Mouse (Mus musculus): Measurements from ENCODE around the gene Ubp1.

Gene Ubp1

GRCm38 (mm10) chr9:113929676-113930075, 1.1 kb upstream of the Ubp1 start:
- Histone ChIP-seq H3K36me3 (ENCODE audit: insufficient read depth, low read length) (peaks cover 5% of the 10 kb centered on the region; the same call in 1 of the 2 replicates), H3K4me3 (replicated peaks; ENCODE audit: low read length) (peak overlapping the region; percentile 93), H3K4me1 (replicated peaks; ENCODE audit: low read depth, low read length) (peaks cover 37% of the 10 kb centered on the region), H3K9me3 (ENCODE audit: low read length) (no peaks in the 10 kb centered on the region), H3K27me3 (ENCODE audit: insufficient read depth, low read length) (0 out of 2 replicates have a peak, but pooled peaks cover 5% of the 10 kb centered on the region)
- no peak for TF ChIP-seq NANOG (IDR thresholded peaks at IDR 0.05; ENCODE audit: borderline replicate concordance, low read length)
- TF ChIP-seq POU5F1 (IDR thresholded peaks at IDR 0.05; ENCODE audit: borderline replicate concordance, low read length) = no peak
- no peak for TF ChIP-seq CTCF (conservative IDR thresholded peaks at IDR 0.05; ENCODE audit: low read length)

- peaks cover 5% of the 10 kb centered on the region; the same call in 1 of the 2 replicates for H3K36me3 ChIP-seq (ENCODE audit: insufficient read depth, low read length)
- 0 out of 2 replicates have a peak, but pooled peaks cover 5% of the 10 kb centered on the region for H3K27me3 ChIP-seq (ENCODE audit: insufficient read depth, low read length)
These were observed 803 bp downstream of the Ubp1 start for GRCm38 (mm10) chr9:113931375-113932099.

GRCm38 (mm10) chr9:113932100-113932470, 1.4 kb downstream of the Ubp1 start:
- Histone ChIP-seq H3K27me3 (ENCODE audit: insufficient read depth, low read length) (0 out of 2 replicates have a peak, but pooled peaks cover 5% of the 10 kb centered on the region), H3K4me3 (replicated peaks; ENCODE audit: low read length) (peak overlapping the region; percentile 93), H3K4me1 (replicated peaks; ENCODE audit: low read depth, low read length) (peaks cover 58% of the 10 kb centered on the region), H3K9me3 (ENCODE audit: low read length) (no peaks in the 10 kb centered on the region), H3K36me3 (ENCODE audit: insufficient read depth, low read length) (peaks cover 9% of the 10 kb centered on the region; the same call in 1 of the 2 replicates)
- TF ChIP-seq POU5F1 (IDR thresholded peaks at IDR 0.05; ENCODE audit: borderline replicate concordance, low read length) (no peak), CTCF (conservative IDR thresholded peaks at IDR 0.05; ENCODE audit: low read length) (no peak), NANOG (IDR thresholded peaks at IDR 0.05; ENCODE audit: borderline replicate concordance, low read length) (no peak)

More at GRCm38 (mm10) chr9:113931375-113932099, 803 bp downstream of the Ubp1 start:
- Histone ChIP-seq H3K4me1 (replicated peaks; ENCODE audit: low read depth, low read length) (peaks cover 54% of the 10 kb centered on the region), H3K4me3 (replicated peaks; ENCODE audit: low read length) (peak overlapping the region; percentile 93), H3K9me3 (ENCODE audit: low read length) (no peaks in the 10 kb centered on the region)
- TF ChIP-seq NANOG (IDR thresholded peaks at IDR 0.05; ENCODE audit: borderline replicate concordance, low read length) = no peak
- TF ChIP-seq POU5F1 (IDR thresholded peaks at IDR 0.05; ENCODE audit: borderline replicate concordance, low read length) = no peak
- no peak for TF ChIP-seq CTCF (conservative IDR thresholded peaks at IDR 0.05; ENCODE audit: low read length)

GRCm38 (mm10) chr9:113932501-113932900, 1.8 kb downstream of the Ubp1 start:
- Histone ChIP-seq H3K9me3 (ENCODE audit: low read length) (no peaks in the 10 kb centered on the region), H3K4me1 (replicated peaks; ENCODE audit: low read depth, low read length) (peaks cover 61% of the 10 kb centered on the region), H3K27me3 (ENCODE audit: insufficient read depth, low read length) (0 out of 2 replicates have a peak, but pooled peaks cover 1% of the 10 kb centered on the region), H3K4me3 (replicated peaks; ENCODE audit: low read length) (peak overlapping the region; percentile 93), H3K36me3 (ENCODE audit: insufficient read depth, low read length) (peaks cover 9% of the 10 kb centered on the region; the same call in 1 of the 2 replicates)
- no peak for TF ChIP-seq POU5F1 (IDR thresholded peaks at IDR 0.05; ENCODE audit: borderline replicate concordance, low read length)
- TF ChIP-seq NANOG (IDR thresholded peaks at IDR 0.05; ENCODE audit: borderline replicate concordance, low read length) = no peak
- TF ChIP-seq CTCF (conservative IDR thresholded peaks at IDR 0.05; ENCODE audit: low read length) = no peak

GRCm38 (mm10) chr9:113935638-113936037, 4.9 kb downstream of the Ubp1 start:
- H3K9me3 ChIP-seq (ENCODE audit: low read length) = no peaks in the 10 kb centered on the region
- H3K4me1 ChIP-seq (replicated peaks; ENCODE audit: low read depth, low read length) = peaks cover 79% of the 10 kb centered on the region
- H3K36me3 ChIP-seq (ENCODE audit: insufficient read depth, low read length) = peaks cover 27% of the 10 kb centered on the region
- TF ChIP-seq NANOG (IDR thresholded peaks at IDR 0.05; ENCODE audit: borderline replicate concordance, low read length) = no peak
- TF ChIP-seq CTCF (conservative IDR thresholded peaks at IDR 0.05; ENCODE audit: low read length) = no peak
- TF ChIP-seq POU5F1 (IDR thresholded peaks at IDR 0.05; ENCODE audit: borderline replicate concordance, low read length) = no peak
- H3K4me3 ChIP-seq (replicated peaks; ENCODE audit: low read length) = no peak overlapping the region
- no peaks in the 10 kb centered on the region for H3K27me3 ChIP-seq (ENCODE audit: insufficient read depth, low read length)

- H3K36me3 ChIP-seq (ENCODE audit: insufficient read depth, low read length) = peaks cover 29% of the 10 kb centered on the region
- no peak for TF ChIP-seq POU5F1 (IDR thresholded peaks at IDR 0.05; ENCODE audit: borderline replicate concordance, low read length)
- H3K4me1 ChIP-seq (replicated peaks; ENCODE audit: low read depth, low read length) = peaks cover 85% of the 10 kb centered on the region
- no peaks in the 10 kb centered on the region for H3K9me3 ChIP-seq (ENCODE audit: low read length)
- no peaks in the 10 kb centered on the region for H3K27me3 ChIP-seq (ENCODE audit: insufficient read depth, low read length)
- no peak overlapping the region for H3K4me3 ChIP-seq (replicated peaks; ENCODE audit: low read length)
These were observed 8.5 kb downstream of the Ubp1 start for GRCm38 (mm10) chr9:113939063-113939850.

- no peak overlapping the region for H3K4me3 ChIP-seq (replicated peaks; ENCODE audit: low read length)
- TF ChIP-seq CTCF (conservative IDR thresholded peaks at IDR 0.05; ENCODE audit: low read length) (no peak), NANOG (IDR thresholded peaks at IDR 0.05; ENCODE audit: borderline replicate concordance, low read length) (no peak), POU5F1 (IDR thresholded peaks at IDR 0.05; ENCODE audit: borderline replicate concordance, low read length) (no peak)
- H3K4me1 ChIP-seq (replicated peaks; ENCODE audit: low read depth, low read length) = peaks cover 72% of the 10 kb centered on the region
- H3K27me3 ChIP-seq (ENCODE audit: insufficient read depth, low read length) = no peaks in the 10 kb centered on the region
- no peaks in the 10 kb centered on the region for H3K9me3 ChIP-seq (ENCODE audit: low read length)
- H3K36me3 ChIP-seq (ENCODE audit: insufficient read depth, low read length) = peaks cover 47% of the 10 kb centered on the region
These were observed 10.5 kb downstream of the Ubp1 start for GRCm38 (mm10) chr9:113941103-113941805.

- no peak overlapping the region for H3K4me3 ChIP-seq (replicated peaks; ENCODE audit: low read length)
- H3K36me3 ChIP-seq (ENCODE audit: insufficient read depth, low read length) = peaks cover 53% of the 10 kb centered on the region
- H3K9me3 ChIP-seq (ENCODE audit: low read length) = no peaks in the 10 kb centered on the region
- H3K27me3 ChIP-seq (ENCODE audit: insufficient read depth, low read length) = no peaks in the 10 kb centered on the region
- peaks cover 69% of the 10 kb centered on the region for H3K4me1 ChIP-seq (replicated peaks; ENCODE audit: low read depth, low read length)
- TF ChIP-seq POU5F1 (IDR thresholded peaks at IDR 0.05; ENCODE audit: borderline replicate concordance, low read length) (no peak), CTCF (conservative IDR thresholded peaks at IDR 0.05; ENCODE audit: low read length) (no peak), NANOG (IDR thresholded peaks at IDR 0.05; ENCODE audit: borderline replicate concordance, low read length) (no peak)
These were observed 12.6 kb downstream of the Ubp1 start for GRCm38 (mm10) chr9:113943372-113943771.
